Mouse (Mus musculus) C2C12 (cell line): ENCODE results near the gene Vmn1r198. TPM values are rescaled to one million over a fixed set of nuclear protein-coding genes. Genes with fewer than 3 reads are reported as not detected.
"Not testable (repeated sequence)": the region's sequence is repeated elsewhere in the genome, so short reads cannot be mapped to it uniquely, and the experiment has no call there.

Source experiments
- H3K27me3 ChIP-seq: one replicate; pipeline ENCODE4 v1.6.1; 2011; ENCODE audit not compliant: control insufficient read depth, insufficient read depth, insufficient read length
- H3K36me3 ChIP-seq: one replicate; pipeline ENCODE4 v1.6.1; 2011; ENCODE audit not compliant: control insufficient read depth, insufficient read depth
- H3K4me3 ChIP-seq: one replicate; pipeline ENCODE4 v1.5.1; 2011; ENCODE audit warnings: mild to moderate bottlenecking, control low read depth; ENCODE audit not compliant: poor library complexity, insufficient read depth, severe bottlenecking
- H3K79me2 ChIP-seq: one replicate; pipeline ENCODE4 v1.6.1; 2011; ENCODE audit not compliant: control insufficient read depth, insufficient read depth
- H3K79me3 ChIP-seq: one replicate; pipeline ENCODE4 v1.6.1; 2011; ENCODE audit warnings: low read depth, control low read depth
- H3ac ChIP-seq: one replicate; pipeline ENCODE3; 2011; ENCODE audit warnings: low read depth; ENCODE audit not compliant: control insufficient read depth, insufficient read length
- CEBPB ChIP-seq: IDR thresholded peaks from one replicate; pipeline ENCODE4 v1.6.1; 2011; ENCODE audit warnings: low read depth, mild to moderate bottlenecking, control low read depth, moderate library complexity
- CTCF ChIP-seq: IDR thresholded peaks from one replicate; pipeline ENCODE4 v1.5.1; 2011; ENCODE audit not compliant: control insufficient read depth, insufficient read depth, insufficient read length
- FOSL1 ChIP-seq: IDR thresholded peaks from one replicate; pipeline ENCODE4 v1.8.0; 2011; ENCODE audit warnings: mild to moderate bottlenecking, low read length; ENCODE audit not compliant: poor library complexity, insufficient read depth, severe bottlenecking
- MAX ChIP-seq: IDR thresholded peaks from one replicate; pipeline ENCODE4 v1.6.1; 2011; ENCODE audit warnings: mild to moderate bottlenecking, control low read depth
- MYOD1 ChIP-seq: IDR thresholded peaks from one replicate; pipeline ENCODE4 v1.6.1; 2011; ENCODE audit warnings: low read depth; ENCODE audit not compliant: control insufficient read depth, insufficient read length
- MYOG ChIP-seq: IDR thresholded peaks from one replicate; pipeline ENCODE4 v1.6.1; 2011; ENCODE audit not compliant: control insufficient read depth, insufficient read length; ENCODE audit errors: extremely low read depth
- USF1 ChIP-seq: IDR thresholded peaks from one replicate; pipeline ENCODE4 v1.6.1; 2011; ENCODE audit warnings: low read depth, mild to moderate bottlenecking, control low read depth, moderate library complexity
- long read RNA-seq, 2 experiments: library from polyadenylated mRNA; unstranded; transcript quantifications; one replicate each; pipeline ENCODE4 v2.0.0; 2019 to 2020
- polyA plus RNA-seq: library from polyadenylated mRNA; unstranded; fragments of >200 nt; fragmentation: generic; extraction: Trizol; gene quantifications from one replicate; pipeline ENCODE4 v1.2.1, GENCODE M21; 2012; ENCODE audit warnings: missing spikeins

Gene Vmn1r198
- polyA plus RNA-seq, result not detected
- long read RNA-seq, experiment 1, result 0 reads
- long read RNA-seq, experiment 2, result 0 reads

- no peaks in the 10 kb centered on the region for H3K79me2 ChIP-seq
- no peak within 1 kb of the TSS for H3ac ChIP-seq
- no peak within 1 kb of the TSS for H3K4me3 ChIP-seq
- no peak for TF ChIP-seq MYOD1
- TF ChIP-seq FOSL1, result no peak
- no peak for TF ChIP-seq USF1
- TF ChIP-seq MYOG, result no peak
- TF ChIP-seq CEBPB, result no peak
- no peak for TF ChIP-seq CTCF
- no peak for TF ChIP-seq MAX
- H3K79me3 ChIP-seq, result no peaks in the 10 kb centered on the region
- no peaks in the 10 kb centered on the region for H3K27me3 ChIP-seq
- H3K36me3 ChIP-seq, result no peaks in the 10 kb centered on the region
Measured at GRCm38 (mm10) chr13:22350064-22350463, at the start of gene Vmn1r198. Gene Vmn1r198 (plus strand): TSS chr13:22350364.

GRCm38 (mm10) chr13:22308075-22308474 lies 42.1 kb upstream of the Vmn1r198 start:
- H3K79me2 ChIP-seq, H3K4me3 ChIP-seq, H3K36me3 ChIP-seq, H3K79me3 ChIP-seq, H3ac ChIP-seq, H3K27me3 ChIP-seq: not testable (repeated sequence)

GRCm38 (mm10) chr13:22315361-22315760 lies 34.8 kb upstream of the Vmn1r198 start:
- TF ChIP-seq CTCF, result no peak
- TF ChIP-seq FOSL1, result no peak
- TF ChIP-seq MYOD1, result no peak
- TF ChIP-seq MAX, result no peak
- TF ChIP-seq CEBPB, result no peak
- TF ChIP-seq USF1, result no peak
- no peak for TF ChIP-seq MYOG
- H3K4me3 ChIP-seq, result no peak overlapping the region
- no peaks in the 10 kb centered on the region for H3K27me3 ChIP-seq
- no peak overlapping the region for H3ac ChIP-seq
- no peaks in the 10 kb centered on the region for H3K79me2 ChIP-seq
- H3K36me3 ChIP-seq, result no peaks in the 10 kb centered on the region
- no peaks in the 10 kb centered on the region for H3K79me3 ChIP-seq

GRCm38 (mm10) chr13:22317366-22317765 lies 32.8 kb upstream of the Vmn1r198 start:
- TF ChIP-seq MYOG (no peak), CEBPB (no peak), USF1 (no peak), CTCF (no peak)
- no peaks in the 10 kb centered on the region for H3K79me2 ChIP-seq
- H3K36me3 ChIP-seq, result no peaks in the 10 kb centered on the region
- H3ac ChIP-seq, result no peak overlapping the region
- no peak overlapping the region for H3K4me3 ChIP-seq
- no peaks in the 10 kb centered on the region for H3K27me3 ChIP-seq
- H3K79me3 ChIP-seq, result no peaks in the 10 kb centered on the region

GRCm38 (mm10) chr13:22320091-22320490 lies 30.1 kb upstream of the Vmn1r198 start:
- Histone ChIP-seq H3K79me2 (no peaks in the 10 kb centered on the region), H3K79me3 (no peaks in the 10 kb centered on the region), H3K27me3 (no peaks in the 10 kb centered on the region), H3K36me3 (no peaks in the 10 kb centered on the region), H3ac (no peak overlapping the region), H3K4me3 (no peak overlapping the region)
- TF ChIP-seq CEBPB (no peak), MYOD1 (no peak), MYOG (no peak), USF1 (no peak), MAX (no peak), CTCF (no peak), FOSL1 (no peak)

- Histone ChIP-seq H3K27me3 (no peaks in the 10 kb centered on the region), H3K4me3 (no peak within 1 kb of the TSS), H3ac (no peak within 1 kb of the TSS), H3K79me2 (no peaks in the 10 kb centered on the region), H3K36me3 (no peaks in the 10 kb centered on the region), H3K79me3 (no peaks in the 10 kb centered on the region)
- TF ChIP-seq MAX (no peak), FOSL1 (no peak), CEBPB (no peak), CTCF (no peak), USF1 (no peak), MYOD1 (no peak), MYOG (no peak)
Measured at GRCm38 (mm10) chr13:22324289-22324688, 25.9 kb upstream of the Vmn1r198 start, which contains the start of gene Vmn1r197. Gene Vmn1r197 (plus strand): TSS chr13:22324589.

GRCm38 (mm10) chr13:22333269-22333668 lies 16.9 kb upstream of the Vmn1r198 start:
- no peaks in the 10 kb centered on the region for H3K79me2 ChIP-seq
- no peaks in the 10 kb centered on the region for H3K36me3 ChIP-seq
- no peak overlapping the region for H3ac ChIP-seq
- H3K27me3 ChIP-seq, result no peaks in the 10 kb centered on the region
- no peak overlapping the region for H3K4me3 ChIP-seq
- H3K79me3 ChIP-seq, result no peaks in the 10 kb centered on the region
- TF ChIP-seq MAX (no peak), MYOG (no peak), CEBPB (no peak), MYOD1 (no peak)
